Mouse (Mus musculus) stomach, postnatal 0 days (tissue): ENCODE results near the gene Hsd17b14.

Experiments used
- CTCF ChIP-seq: IDR thresholded peaks from 2 replicates; pipeline ENCODE4 v1.5.1; 2016; ENCODE audit warnings: antibody characterized with exemption, low read depth, mild to moderate bottlenecking, moderate library complexity
- EP300 ChIP-seq: optimal IDR thresholded peaks from 2 replicates; pipeline ENCODE3; 2016; ENCODE audit warnings: antibody characterized with exemption

DNA sequence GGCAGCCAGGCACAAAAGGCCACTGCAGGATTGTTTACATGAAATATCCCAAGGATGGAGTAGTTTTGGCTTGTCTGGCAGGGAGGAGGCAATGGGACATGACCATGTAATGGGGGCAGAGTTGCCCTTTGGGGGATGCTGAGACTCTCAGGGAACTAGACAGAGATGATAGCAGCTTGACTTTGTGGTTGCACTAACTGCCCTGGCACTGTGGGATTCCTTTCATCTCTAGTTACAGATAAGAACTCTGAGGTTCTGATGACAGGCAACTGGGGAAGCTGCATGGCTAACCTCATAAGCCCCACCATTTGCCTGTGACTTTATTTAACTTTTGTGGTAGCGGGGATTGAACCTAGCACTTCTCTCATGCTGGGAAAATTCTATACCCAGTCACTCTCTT lies 41.4 kb downstream of the Hsd17b14 start:
- TF ChIP-seq CTCF (no peak), EP300 (no peak)
